Mouse (Mus musculus): ENCODE results near the gene Sapcd1.

- no peak for TF ChIP-seq CTCF (IDR thresholded peaks at IDR 0.05; ENCODE audit: borderline replicate concordance, insufficient read depth, low read length)
- peak; percentile 85 for TF ChIP-seq POLR2A (IDR thresholded peaks at IDR 0.05; ENCODE audit: low read depth, low read length)
These were observed 26.9 kb downstream of the Sapcd1 start, which contains the start of gene Vars for GRCm38 (mm10) chr17:35000717-35001451.
